Mouse (Mus musculus) liver, postnatal 0 days (tissue): ENCODE results near the gene Cct5.

Experiments used
- CTCF ChIP-seq: sonication (generic); IDR thresholded peaks from 2 replicates; pipeline ENCODE4 v1.5.1; 2016; ENCODE audit warnings: antibody characterized with exemption, low read depth
- EP300 ChIP-seq: IDR thresholded peaks from 2 replicates; pipeline ENCODE4 v1.6.1; 2016; ENCODE audit warnings: antibody characterized with exemption, low read depth, mild to moderate bottlenecking

- TF ChIP-seq CTCF (no peak), EP300 (no peak)
Observed at GRCm38 (mm10) chr15:31619521-31619920, 17.9 kb upstream of the Cct5 start.
